Mouse (Mus musculus) midbrain, embryonic 12.5 days (tissue): ENCODE data around the gene Sugp1. TPM values are rescaled to one million over a fixed set of nuclear protein-coding genes. Genes with fewer than 3 reads are reported as not detected.

Experiments used
- ATAC-seq: fragments of 200-750 bp; cut with Nextera tagmentation; 2 replicates; pipeline ENCODE4 v1.8.0; 2017; ENCODE audit warnings: low read depth, moderate TSS enrichment, moderate library complexity; ENCODE audit not compliant: low FRiP score
- H3K27ac ChIP-seq: fragments of 300-500 bp; sonication (generic); replicated peaks from 2 replicates; pipeline ENCODE4 v1.5.1; 2016; ENCODE audit warnings: mild to moderate bottlenecking
- H3K27me3 ChIP-seq: fragments of 300-500 bp; sonication (generic); 2 replicates; pipeline ENCODE4 v1.6.1; 2016; ENCODE audit warnings: mild to moderate bottlenecking
- H3K36me3 ChIP-seq: fragments of 300-500 bp; sonication (generic); 2 replicates; pipeline ENCODE4 v1.6.1; 2016
- H3K4me1 ChIP-seq: fragments of 300-500 bp; sonication (generic); 2 replicates; pipeline ENCODE4 v1.6.1; 2016
- H3K4me2 ChIP-seq: fragments of 300-500 bp; sonication (generic); replicated peaks from 2 replicates; pipeline ENCODE4 v1.6.1; 2016; ENCODE audit warnings: mild to moderate bottlenecking, moderate library complexity
- H3K4me3 ChIP-seq: fragments of 300-500 bp; sonication (generic); 2 replicates; pipeline ENCODE4 v1.5.1; 2016; ENCODE audit warnings: mild to moderate bottlenecking
- H3K9ac ChIP-seq: fragments of 300-500 bp; sonication (generic); replicated peaks from 2 replicates; pipeline ENCODE4 v1.6.1; 2016; ENCODE audit warnings: mild to moderate bottlenecking, moderate library complexity
- H3K9me3 ChIP-seq: fragments of 300-500 bp; sonication (generic); 2 replicates; pipeline ENCODE4 v1.6.1; 2016; ENCODE audit warnings: mild to moderate bottlenecking
- WGBS: fragments of 180-500 bp; shearing (Covaris S2); methylation state at CpG from one replicate; pipeline ENCODE4 v1.1.7; 2016; 5-methylcytosine and 5-hydroxymethylcytosine counted together
- microRNA-seq: library from miRNA; unstranded; fragments of <30 nt; microRNA quantifications from one replicate; pipeline ENCODE4, GENCODE M21; 2017
- polyA plus RNA-seq: library from polyadenylated mRNA; unstranded; fragments of >200 nt; fragmentation: Nextera tagmentation; extraction: Ambion mirVana; gene quantifications from 2 replicates; pipeline ENCODE4 v1.2.1, GENCODE M21; 2016

Gene Sugp1
- polyA plus RNA-seq, 1 experiment from 2014 or later = 56.8 TPM

DNA sequence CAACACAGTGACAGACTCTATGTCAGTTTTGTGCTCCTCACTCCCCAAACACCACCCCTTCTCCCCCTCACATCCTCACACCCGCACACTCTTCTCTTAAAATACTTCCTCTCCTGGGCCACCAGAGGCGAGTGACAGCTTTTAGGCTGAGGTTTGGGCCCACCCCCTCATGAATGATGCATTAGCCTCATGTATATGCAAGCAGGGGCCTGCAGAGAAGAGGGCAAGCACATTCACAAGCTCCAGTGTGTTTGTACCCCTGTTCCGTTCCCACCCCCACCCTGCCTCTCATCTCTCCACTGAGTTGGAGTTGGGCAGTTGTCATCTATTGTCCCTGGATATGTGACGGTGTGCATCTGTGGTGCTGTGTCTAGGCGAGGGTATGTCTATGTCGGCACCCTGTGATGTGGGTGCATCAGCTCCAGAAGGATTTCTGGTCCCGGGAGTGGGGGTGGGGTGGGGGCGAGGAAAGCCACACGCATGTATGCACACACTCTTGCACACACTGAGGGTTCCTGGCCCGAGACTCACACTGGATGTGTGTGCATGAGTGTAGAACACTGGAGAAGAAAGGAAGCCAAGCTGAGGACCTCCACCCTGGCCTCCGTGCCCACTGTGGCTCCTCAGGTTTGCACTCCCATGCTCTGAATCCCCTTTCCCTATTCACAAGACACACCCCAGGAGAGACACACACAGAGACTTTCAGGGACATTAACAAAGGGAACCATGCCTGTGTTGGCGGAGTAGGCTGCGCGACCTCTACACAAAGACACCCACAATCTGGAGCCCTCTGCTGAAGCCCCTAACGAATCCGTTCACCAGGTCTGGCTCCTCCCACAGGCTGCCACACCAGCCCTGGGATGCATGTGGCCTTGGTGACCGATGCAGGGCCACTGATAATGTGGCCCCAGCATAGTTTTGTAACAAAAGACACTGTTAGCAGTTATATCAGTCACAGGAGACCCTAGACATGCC is 76.4 kb downstream of the Sugp1 start:
- ATAC-seq = peak; percentile 87

DNA sequence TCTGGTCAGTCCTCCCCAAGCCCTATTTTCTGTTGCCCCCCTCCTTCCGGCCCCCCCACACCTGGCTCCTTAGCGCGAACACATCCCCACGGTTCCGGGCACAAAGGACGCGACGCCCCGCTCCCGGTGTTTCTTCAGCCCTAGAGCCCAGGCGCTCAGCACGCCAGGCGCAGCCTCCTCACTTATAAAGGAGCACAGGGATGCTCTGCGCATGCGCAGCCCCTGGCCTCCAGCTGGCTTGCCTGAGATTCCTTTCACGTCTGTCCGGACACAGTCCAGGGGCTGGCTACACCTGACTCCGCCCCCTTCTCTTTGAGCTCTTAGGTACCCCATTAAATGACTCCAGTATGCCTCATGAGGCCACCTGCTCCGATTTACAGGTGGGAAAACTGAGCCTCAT is 78.1 kb downstream of the Sugp1 start, which contains the start of gene Ncan:
Gene Ncan, minus strand, starts transcription at position 207 of the 400 bp plus-strand sequence.
- H3K27me3 ChIP-seq = peaks cover 34% of the 10 kb centered on the region
- WGBS = 2% methylated on average over 19 of the region's 19 CpGs
- no peaks in the 10 kb centered on the region for H3K9me3 ChIP-seq
- peaks cover 4% of the 10 kb centered on the region for H3K36me3 ChIP-seq
- H3K4me2 ChIP-seq = peak within 1 kb of the TSS; percentile 64
- peak within 1 kb of the TSS; percentile 91 for H3K9ac ChIP-seq
- H3K4me3 ChIP-seq = peak within 1 kb of the TSS; percentile 65
- H3K4me1 ChIP-seq = peaks cover 31% of the 10 kb centered on the region
- ATAC-seq = peak; percentile 77
- peak within 1 kb of the TSS; percentile 96 for H3K27ac ChIP-seq

More for the DNA sequence above, 76.4 kb downstream of the Sugp1 start:
- H3K4me3 ChIP-seq = peak overlapping the region; percentile 65
- 4% methylated on average over 17 of the region's 17 CpGs for WGBS
- peak overlapping the region; percentile 96 for H3K27ac ChIP-seq
- H3K4me2 ChIP-seq = peak overlapping the region; percentile 64
- H3K9me3 ChIP-seq = no peaks in the 10 kb centered on the region
- H3K36me3 ChIP-seq = peaks cover 21% of the 10 kb centered on the region
- H3K4me1 ChIP-seq = peaks cover 31% of the 10 kb centered on the region
- H3K9ac ChIP-seq = peak overlapping the region; percentile 91
- peaks cover 39% of the 10 kb centered on the region for H3K27me3 ChIP-seq

Small RNA genes lying within 50 kb of the gene (microRNA-seq; reads per million reads assigned to microRNA genes)
- 3.0 reads per million, percentile 8 among the genes with 10 or more reads in this experiment for gene Mir7066

Other genes with a start within 250 kb of the Sugp1 start
- 19.6 and 20.2 TPM in 2 replicates for gene Gmip, start 234.1 kb upstream of the Sugp1 start, polyA plus RNA-seq
- gene Lpar2, start 220.4 kb upstream of the Sugp1 start, polyA plus RNA-seq = 0.54 and 0.65 TPM in 2 replicates
- gene Pbx4, start 210.3 kb upstream of the Sugp1 start, polyA plus RNA-seq = 44.8 and 49.3 TPM in 2 replicates
- 0.85 and 1.1 TPM in 2 replicates for gene Cilp2, start 155.1 kb upstream of the Sugp1 start, polyA plus RNA-seq
- gene Tssk6, start 140.6 kb upstream of the Sugp1 start, polyA plus RNA-seq = 4.0 and 5.7 TPM in 2 replicates
- 165 and 170 TPM in 2 replicates for gene Ndufa13, start 140.3 kb upstream of the Sugp1 start, polyA plus RNA-seq
- gene Yjefn3, start 140.1 kb upstream of the Sugp1 start, polyA plus RNA-seq = 7.2 and 8.0 TPM in 2 replicates
- 44.3 TPM in 2 replicates for gene Gatad2a, start 46.4 kb upstream of the Sugp1 start, polyA plus RNA-seq
- gene Mau2, start 79 bp upstream of the Sugp1 start, polyA plus RNA-seq = 76.4 and 77.8 TPM in 2 replicates
- gene Tm6sf2, start 30.1 kb downstream of the Sugp1 start, polyA plus RNA-seq = 1.3 and 2.0 TPM in 2 replicates
- 0.20 and 0.23 TPM in 2 replicates for gene Hapln4, start 40.6 kb downstream of the Sugp1 start, polyA plus RNA-seq
- gene Ncan, start 78.1 kb downstream of the Sugp1 start, polyA plus RNA-seq = 91.9 and 109 TPM in 2 replicates
- 23.3 and 23.8 TPM in 2 replicates for gene Nr2c2ap, start 88.5 kb downstream of the Sugp1 start, polyA plus RNA-seq
- gene Rfxank, start 96.3 kb downstream of the Sugp1 start, polyA plus RNA-seq = 16.3 and 17.8 TPM in 2 replicates
- 37.1 and 41.9 TPM in 2 replicates for gene Borcs8, start 96.7 kb downstream of the Sugp1 start, polyA plus RNA-seq
- 0.19 and 0.46 TPM in 2 replicates for gene Mef2b, start 96.9 kb downstream of the Sugp1 start, polyA plus RNA-seq
- 47.6 and 49.0 TPM in 2 replicates for gene Tmem161a, start 129.5 kb downstream of the Sugp1 start, polyA plus RNA-seq
- 3.9 and 4.3 TPM in 2 replicates for gene Slc25a42, start 169.5 kb downstream of the Sugp1 start, polyA plus RNA-seq
- gene Sugp2, start 191.4 kb downstream of the Sugp1 start, polyA plus RNA-seq = 82.5 and 88.6 TPM in 2 replicates
- gene Armc6, start 191.7 kb downstream of the Sugp1 start, polyA plus RNA-seq = 45.5 and 47.1 TPM in 2 replicates
- gene Homer3, start 240.0 kb downstream of the Sugp1 start, polyA plus RNA-seq = 99.6 and 100 TPM in 2 replicates